Mouse (Mus musculus) kidney, adult 2 months (tissue): ENCODE data around the gene Btd.

Source experiments
- CTCF ChIP-seq: fragments of 200-500 bp; conservative IDR thresholded peaks from 2 replicates; pipeline ENCODE4 v1.5.1; 2011; ENCODE audit warnings: low read depth, mild to moderate bottlenecking, control low read depth, low read length, moderate library complexity, mixed read lengths; ENCODE audit not compliant: insufficient read depth, insufficient read length
- POLR2A ChIP-seq: fragments of 200-500 bp; IDR thresholded peaks from one replicate; pipeline ENCODE4 v1.6.1; 2011; ENCODE audit warnings: low read depth, low read length, control low read depth

DNA sequence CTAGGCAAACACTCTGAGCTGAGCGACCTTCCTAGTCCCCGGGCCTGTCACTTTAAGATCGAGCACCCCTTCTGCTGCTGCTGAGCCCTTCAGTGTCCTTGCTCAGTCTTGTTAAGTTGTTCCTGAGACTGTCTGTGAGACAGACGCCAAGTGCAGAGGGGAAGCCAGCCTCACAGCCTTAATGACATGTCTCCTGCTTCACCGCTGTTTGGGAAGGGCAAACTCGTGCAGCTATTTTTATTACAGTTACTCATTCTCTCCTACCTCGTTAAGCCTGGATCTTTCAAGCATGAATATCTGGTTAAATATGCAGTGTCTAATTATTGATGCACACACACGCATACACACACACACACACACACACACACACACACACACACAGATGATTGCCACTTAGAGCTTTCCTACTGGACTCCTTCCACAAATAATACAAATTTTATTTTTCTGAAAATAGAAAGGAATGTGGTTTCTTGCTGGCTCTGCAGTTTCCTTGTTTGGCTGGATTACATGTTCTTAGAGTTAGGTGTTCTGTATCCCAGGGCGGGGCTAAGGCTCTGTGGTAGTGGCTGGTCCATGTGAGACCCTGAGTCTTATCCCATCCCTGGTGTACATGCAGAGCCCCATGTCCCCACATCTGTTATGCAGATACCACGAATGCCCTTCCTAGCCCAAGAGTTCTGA is 18.8 kb downstream of the Btd start:
- TF ChIP-seq POLR2A: no peak
- TF ChIP-seq CTCF: no peak
